1 mouse cellular context compared by ENCODE assay signal in the genomic region with DNA sequence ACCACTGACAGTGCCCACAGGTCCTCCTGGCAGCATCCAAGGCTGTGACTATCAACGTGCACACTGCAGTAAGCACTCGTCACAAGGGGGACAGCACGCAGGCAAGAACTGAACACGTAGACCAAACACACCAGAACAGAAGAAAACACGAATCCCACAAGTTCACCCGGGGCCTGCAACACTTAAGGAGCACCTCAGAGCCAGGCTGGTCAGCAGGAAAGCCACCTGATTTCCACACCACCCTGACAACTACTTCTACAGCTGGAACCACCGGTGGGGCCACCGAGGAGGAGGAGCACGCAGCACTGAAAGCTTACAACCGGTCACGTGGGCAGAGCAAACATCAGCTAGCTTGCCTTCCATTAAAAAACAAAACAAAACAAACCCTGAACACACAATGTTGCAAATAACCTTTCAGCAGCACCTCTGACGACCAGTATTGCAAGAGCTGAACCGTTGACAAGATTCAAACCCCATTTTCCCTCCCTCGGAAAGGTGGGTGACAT.
TF ChIP-seq lines count a peak whose summit lies in the region.

No protein-coding gene starts in this region.

TF ChIP-seq in CH12.LX, 34 proteins besides CTCF, POLR2A, EP300 and RAD21 (continued from another document):
- TF ChIP-seq RCOR1 (conservative IDR thresholded peaks at IDR 0.05; ENCODE audit: low read depth, low read length) (no peak), POLR2AphosphoS2 (IDR thresholded peaks at IDR 0.05; ENCODE audit: low read depth, low read length) (0 out of 2 replicates have a peak, but pooled peaks have one; percentile 68), HCFC1 (IDR thresholded peaks at IDR 0.05; ENCODE audit: low read depth, low read length) (no peak), BHLHE40 (IDR thresholded peaks at IDR 0.05; ENCODE audit: low read depth, low read length) (peak; percentile 71), CHD2 (IDR thresholded peaks at IDR 0.05; ENCODE audit: low read length) (no peak), SMC3 (IDR thresholded peaks at IDR 0.05; ENCODE audit: low read depth, low read length) (peak; percentile 2; the same call in 1 of the 2 replicates), TCF12 (IDR thresholded peaks at IDR 0.05; ENCODE audit: low read depth, low read length) (peak; percentile 31; the same call in 1 of the 2 replicates), ZKSCAN1 (IDR thresholded peaks at IDR 0.05; ENCODE audit: borderline replicate concordance, low read depth, low read length) (no peak), ZC3H11A (IDR thresholded peaks at IDR 0.05; ENCODE audit: low read depth, low read length) (no peak), MAFK (IDR thresholded peaks at IDR 0.05; ENCODE audit: insufficient replicate concordance, low read length) (no peak), GABPA (IDR thresholded peaks at IDR 0.05; ENCODE audit: insufficient replicate concordance, low read depth, low read length) (no peak), KAT2A (IDR thresholded peaks at IDR 0.05; ENCODE audit: insufficient replicate concordance, low read length) (0 out of 2 replicates have a peak, but pooled peaks have one; percentile 24), IRF4 (IDR thresholded peaks at IDR 0.05; ENCODE audit: low read depth, low read length) (no peak), PAX5 (IDR thresholded peaks at IDR 0.05; ENCODE audit: low read length) (no peak), USF1 (IDR thresholded peaks at IDR 0.05; ENCODE audit: low read depth, low read length) (peak; percentile 87), USF2 (conservative IDR thresholded peaks at IDR 0.05; ENCODE audit: low read depth, low read length) (peak; percentile 83)
